28 mouse cellular contexts compared by ENCODE assay signal in the genomic region with DNA sequence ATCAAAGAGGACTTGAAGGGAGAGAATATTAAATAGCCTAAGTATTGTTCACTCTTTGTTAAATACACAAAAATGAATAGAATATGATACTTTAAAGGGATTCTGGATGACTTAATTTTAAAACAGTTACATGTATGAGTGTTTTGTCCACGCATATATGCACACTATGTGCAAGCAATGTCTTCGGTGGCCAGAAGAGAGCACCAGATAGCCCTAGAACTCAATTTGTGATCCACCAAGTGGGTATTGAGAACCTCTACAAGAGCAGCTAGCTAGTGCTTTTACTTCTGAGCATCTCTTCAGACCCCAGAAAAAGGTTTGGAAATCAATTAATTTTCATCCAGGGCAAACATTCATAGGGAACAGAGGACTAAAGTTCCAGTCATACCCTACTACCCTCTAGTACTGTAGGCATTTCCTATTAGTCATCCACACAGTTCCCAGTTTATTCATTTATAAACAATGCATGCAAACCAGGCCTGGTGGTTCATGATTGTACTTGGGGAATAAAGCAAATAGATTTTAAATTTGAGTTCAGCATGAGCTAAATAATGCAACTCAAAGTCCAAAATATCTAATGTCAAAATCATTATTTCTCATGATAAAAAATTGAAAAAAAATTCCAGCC.
DNase-seq lines count a peak whose midpoint lies in the region; ATAC-seq and TF ChIP-seq lines count a peak whose summit lies in the region.
"Had no signal": no experiment of that assay in that cellular context is flagged by ENCODE, and none has a peak within 500 bp of the region (broad histone marks: within the 10 kb centered on the region; RNA-seq: fewer than 3 reads in every experiment).

No protein-coding gene starts in this region.

- 0 out of 2 replicates have a peak, but pooled peaks have one; percentile 17 for TF ChIP-seq CTCF in hindbrain, postnatal 0 days (IDR thresholded peaks at IDR 0.05; ENCODE audit: low read depth)
- TF ChIP-seq CTCF in liver, postnatal 0 days (IDR thresholded peaks at IDR 0.05; ENCODE audit: low read depth): peak; percentile 15; the same call in 1 of the 2 replicates
- TF ChIP-seq CTCF in embryonic fibroblast, embryonic 13.5 days (IDR thresholded peaks at IDR 0.05; ENCODE audit: borderline replicate concordance, insufficient read depth, low read length): no peak

- no peak overlapping the region for H3K27ac ChIP-seq in hindbrain, postnatal 0 days
- H3K27ac ChIP-seq in hindbrain, embryonic 12.5 days: no peak overlapping the region
- no peak overlapping the region for H3K27ac ChIP-seq in liver, postnatal 0 days (ENCODE audit: low read depth)
- no peak overlapping the region for H3K27ac ChIP-seq in liver, embryonic 11.5 days (ENCODE audit: low read depth, low read length)
- peak overlapping the region; percentile 44; the same call in 1 of the 2 replicates for H3K27ac ChIP-seq in embryonic fibroblast, embryonic 13.5 days (ENCODE audit: insufficient read depth, low read length)
- H3K27ac ChIP-seq: embryonic facial prominence, embryonic 13.5 days; liver, embryonic 15.5 days; midbrain, embryonic 10.5 days; neural tube, embryonic 12.5 days had no signal

- no peak for TF ChIP-seq EP300 in liver, postnatal 0 days (IDR thresholded peaks at IDR 0.05; ENCODE audit: low read depth)

- no peak overlapping the region for H3K4me2 ChIP-seq in hindbrain, postnatal 0 days (ENCODE audit: low read depth, low read length)
- no peak overlapping the region for H3K4me2 ChIP-seq in hindbrain, embryonic 12.5 days (replicated peaks)
- H3K4me2 ChIP-seq in liver, postnatal 0 days (ENCODE audit: low read depth, low read length): no peak overlapping the region
- H3K4me2 ChIP-seq in liver, embryonic 11.5 days: no peak overlapping the region
- H3K4me2 ChIP-seq: embryonic facial prominence, embryonic 13.5 days; liver, embryonic 15.5 days; neural tube, embryonic 12.5 days had no signal

- H3K27me3 ChIP-seq in hindbrain, postnatal 0 days (ENCODE audit: insufficient read depth, low read length): no peaks in the 10 kb centered on the region
- no peaks in the 10 kb centered on the region for H3K27me3 ChIP-seq in hindbrain, embryonic 12.5 days
- no peaks in the 10 kb centered on the region for H3K27me3 ChIP-seq in liver, postnatal 0 days (ENCODE audit: insufficient read depth, low read length)
- no peaks in the 10 kb centered on the region for H3K27me3 ChIP-seq in liver, embryonic 11.5 days (replicated peaks; ENCODE audit: control insufficient read depth, insufficient read depth, low read length)
- H3K27me3 ChIP-seq: embryonic facial prominence, embryonic 13.5 days; liver, embryonic 15.5 days; neural tube, embryonic 12.5 days had no signal

- no peak for ATAC-seq in hindbrain, postnatal 0 days
- no peak for ATAC-seq in hindbrain, embryonic 12.5 days (ENCODE audit: low FRiP score)
- no peak for ATAC-seq in liver, postnatal 0 days
- no peak for ATAC-seq in liver, embryonic 11.5 days (replicated peaks; ENCODE audit: low FRiP score)
- ATAC-seq: activated CD4-positive, CD25-positive, alpha-beta regulatory T cell, adult 4 months; CD4-positive, CD25-positive, alpha-beta regulatory T cell, adult 4 months; forebrain, postnatal 0 days; midbrain, embryonic 16.5 days had no signal

- H3K9ac ChIP-seq in hindbrain, postnatal 0 days (replicated peaks; ENCODE audit: low read length): no peak overlapping the region
- no peak overlapping the region for H3K9ac ChIP-seq in hindbrain, embryonic 12.5 days
- H3K9ac ChIP-seq in liver, postnatal 0 days (replicated peaks): no peak overlapping the region
- H3K9ac ChIP-seq in liver, embryonic 11.5 days (ENCODE audit: low read depth, low read length): no peak overlapping the region
- H3K9ac ChIP-seq: embryonic facial prominence, embryonic 13.5 days; forebrain, postnatal 0 days; liver, embryonic 15.5 days; neural tube, embryonic 12.5 days had no signal

- H3K4me3 ChIP-seq in hindbrain, postnatal 0 days (ENCODE audit: low read length): no peak overlapping the region
- no peak overlapping the region for H3K4me3 ChIP-seq in hindbrain, embryonic 12.5 days
- no peak overlapping the region for H3K4me3 ChIP-seq in liver, postnatal 0 days (ENCODE audit: low read depth, low read length)
- no peak overlapping the region for H3K4me3 ChIP-seq in liver, embryonic 11.5 days (ENCODE audit: low read depth, low read length)
- H3K4me3 ChIP-seq in embryonic fibroblast, embryonic 13.5 days (ENCODE audit: insufficient read depth, low read length): no peak overlapping the region
- H3K4me3 ChIP-seq: embryonic facial prominence, embryonic 13.5 days; erythroblast, embryonic 14.5 days; liver, embryonic 15.5 days; midbrain, embryonic 10.5 days; myocyte; neural tube, embryonic 12.5 days had no signal

- no peak for TF ChIP-seq POLR2A in embryonic fibroblast, embryonic 13.5 days (IDR thresholded peaks at IDR 0.05; ENCODE audit: low read depth, low read length)

- WGBS in hindbrain, postnatal 0 days: 92% methylated on average over 2 of the region's 2 CpGs
- 86% methylated on average over 2 of the region's 2 CpGs for WGBS in hindbrain, embryonic 12.5 days
- WGBS in liver, postnatal 0 days (ENCODE audit: insufficient replicate concordance): 79% methylated on average over 2 of the region's 2 CpGs
- WGBS in liver, embryonic 11.5 days: 88% methylated on average over 2 of the region's 2 CpGs

- H3K36me3 ChIP-seq in hindbrain, postnatal 0 days (ENCODE audit: insufficient read depth, low read length): no peaks in the 10 kb centered on the region
- no peaks in the 10 kb centered on the region for H3K36me3 ChIP-seq in hindbrain, embryonic 12.5 days
- no peaks in the 10 kb centered on the region for H3K36me3 ChIP-seq in liver, postnatal 0 days (replicated peaks; ENCODE audit: insufficient read depth, low read length)
- no peaks in the 10 kb centered on the region for H3K36me3 ChIP-seq in liver, embryonic 11.5 days (ENCODE audit: control insufficient read depth, insufficient read depth, low read length)
- H3K36me3 ChIP-seq: embryonic facial prominence, embryonic 13.5 days; liver, embryonic 15.5 days; midbrain, embryonic 10.5 days; neural tube, embryonic 12.5 days had no signal

- H3K4me1 ChIP-seq in hindbrain, postnatal 0 days (ENCODE audit: insufficient read depth, low read length): no peaks in the 10 kb centered on the region
- H3K4me1 ChIP-seq in hindbrain, embryonic 12.5 days: no peaks in the 10 kb centered on the region
- H3K4me1 ChIP-seq in liver, postnatal 0 days (ENCODE audit: insufficient read depth): no peaks in the 10 kb centered on the region
- H3K4me1 ChIP-seq in liver, embryonic 11.5 days (replicated peaks; ENCODE audit: control insufficient read depth, insufficient read depth, low read length): no peaks in the 10 kb centered on the region
- H3K4me1 ChIP-seq in embryonic fibroblast, embryonic 13.5 days (ENCODE audit: control insufficient read depth, insufficient read depth, low read length): peaks cover 6% of the 10 kb centered on the region
- H3K4me1 ChIP-seq: liver, embryonic 15.5 days; neural tube, embryonic 12.5 days had no signal

- no peaks in the 10 kb centered on the region for H3K9me3 ChIP-seq in hindbrain, postnatal 0 days (ENCODE audit: low read length)
- H3K9me3 ChIP-seq in hindbrain, embryonic 12.5 days (replicated peaks): no peaks in the 10 kb centered on the region
- no peaks in the 10 kb centered on the region for H3K9me3 ChIP-seq in liver, postnatal 0 days (ENCODE audit: low read length)
- H3K9me3 ChIP-seq in liver, embryonic 11.5 days (ENCODE audit: control insufficient read depth, low read length): no peaks in the 10 kb centered on the region
- H3K9me3 ChIP-seq: embryonic facial prominence, embryonic 13.5 days; liver, embryonic 15.5 days; midbrain, embryonic 10.5 days; neural tube, embryonic 12.5 days had no signal

- DNase-seq in hindbrain, postnatal 0 days (ENCODE audit: low spot score): no peak
- no peak for DNase-seq in liver, postnatal 0 days
- DNase-seq in liver, embryonic 11.5 days (ENCODE audit: low spot score): no peak
- DNase-seq in 3T3-L1 (ENCODE audit: low read depth, low spot score): peak; percentile 9
- DNase-seq in retina, embryonic 14.5 days (ENCODE audit: low spot score): no peak
- DNase-seq: adrenal gland, adult 2 months; adrenal gland, postnatal 36 days; cerebellum, adult 18-20 months; cerebellum, postnatal 10 days; forebrain, postnatal 0 days; gastrocnemius, postnatal 10 days; heart, postnatal 14 days; kidney, adult 11 months; kidney, postnatal 36 days; liver; right cerebral cortex, postnatal 4 days; thymus, postnatal 25 days had no signal
